Mouse (Mus musculus): ENCODE results near the gene Cyp1b1.

DNA sequence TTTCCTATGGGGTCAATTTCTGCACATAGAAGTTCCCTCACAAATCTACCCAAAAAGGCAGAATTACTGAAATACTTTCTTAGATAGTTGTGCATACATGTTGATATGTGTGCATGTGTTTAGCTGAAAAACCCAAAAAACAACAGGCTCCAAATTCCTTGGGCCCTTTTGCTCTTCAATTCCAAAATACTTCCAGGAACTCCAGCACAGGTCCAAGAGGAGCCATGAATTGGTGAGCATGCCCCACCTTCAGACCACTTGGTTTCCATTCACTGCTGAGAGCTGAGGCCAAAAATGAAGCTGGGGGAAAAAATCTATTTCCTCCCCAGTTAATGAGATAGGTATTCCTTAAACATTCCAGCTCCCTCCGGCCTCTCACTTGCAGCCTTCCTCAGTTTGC lies 5.1 kb downstream of the Cyp1b1 start:
- no peak for TF ChIP-seq POLR2A (IDR thresholded peaks at IDR 0.05; ENCODE audit: borderline replicate concordance, extremely low read depth, low read depth, low read length)
- TF ChIP-seq CTCF (IDR thresholded peaks at IDR 0.05; ENCODE audit: insufficient read depth, low read length) = no peak
